Mouse (Mus musculus): Measurements from ENCODE around the gene Krt84.
A peak's percentile ranks its signal among the peaks of the same experiment; 100 is the strongest.
"Not testable (repeated sequence)": the region's sequence is repeated elsewhere in the genome, so short reads cannot be mapped to it uniquely, and the experiment has no call there.

Krt84 gene

GRCm38 (mm10) chr15:101532720-101533119, at the start of gene Krt84:
Krt84 (minus strand) TSS chr15:101532820.
- no peak for ATAC-seq (ENCODE audit: low TSS enrichment)

GRCm38 (mm10) chr15:101581701-101582100, 49.1 kb upstream of the Krt84 start:
- ATAC-seq (ENCODE audit: low TSS enrichment), result peak; percentile 67; the same call in 1 of the 2 replicates

- no peak for ATAC-seq (ENCODE audit: low TSS enrichment)
Measured at GRCm38 (mm10) chr15:101575506-101575905, 42.9 kb upstream of the Krt84 start.

- no peak for ATAC-seq (ENCODE audit: low TSS enrichment)
Measured at GRCm38 (mm10) chr15:101573796-101574345, 41.3 kb upstream of the Krt84 start, which contains the start of gene Krt75. Krt75 (minus strand) TSS chr15:101573904.

GRCm38 (mm10) chr15:101567780-101568179, 35.2 kb upstream of the Krt84 start:
- no peak for ATAC-seq (ENCODE audit: low TSS enrichment)

- no peak for ATAC-seq (ENCODE audit: low TSS enrichment)
Measured at GRCm38 (mm10) chr15:101562850-101563249, 30.2 kb upstream of the Krt84 start, which contains the start of gene Krt90. Krt90 (minus strand) TSS chr15:101562950.

GRCm38 (mm10) chr15:101558034-101558646, 25.5 kb upstream of the Krt84 start:
- ATAC-seq (ENCODE audit: low TSS enrichment), result no peak

- ATAC-seq (ENCODE audit: low TSS enrichment), result peak; percentile 34; the same call in 1 of the 2 replicates
Measured at GRCm38 (mm10) chr15:101553169-101553568, 20.5 kb upstream of the Krt84 start.

GRCm38 (mm10) chr15:101552188-101552587, 19.6 kb upstream of the Krt84 start:
- ATAC-seq (ENCODE audit: low TSS enrichment), result peak; percentile 57; the same call in 1 of the 2 replicates

GRCm38 (mm10) chr15:101550567-101550966, 17.9 kb upstream of the Krt84 start, which contains the start of gene Krt82:
Krt82 (minus strand) TSS chr15:101550667.
- no peak for ATAC-seq (ENCODE audit: low TSS enrichment)

GRCm38 (mm10) chr15:101544478-101544877, 11.9 kb upstream of the Krt84 start:
- ATAC-seq (ENCODE audit: low TSS enrichment), result no peak

- ATAC-seq (ENCODE audit: low TSS enrichment), result no peak
Measured at GRCm38 (mm10) chr15:101542543-101542942, 9.9 kb upstream of the Krt84 start.

GRCm38 (mm10) chr15:101538580-101538900, 5.9 kb upstream of the Krt84 start:
- no peak for ATAC-seq (ENCODE audit: low TSS enrichment)

- ATAC-seq (ENCODE audit: low TSS enrichment), result no peak
Measured at GRCm38 (mm10) chr15:101537864-101538579, 5.4 kb upstream of the Krt84 start.

- ATAC-seq (ENCODE audit: low TSS enrichment), result peak; percentile 57; the same call in 1 of the 2 replicates
Measured at GRCm38 (mm10) chr15:101536054-101536850, 3.6 kb upstream of the Krt84 start.

- no peak for ATAC-seq (ENCODE audit: low TSS enrichment)
Measured at GRCm38 (mm10) chr15:101522556-101523232, 9.9 kb downstream of the Krt84 start.

GRCm38 (mm10) chr15:101519792-101520191, 12.8 kb downstream of the Krt84 start:
- peak; percentile 65; the same call in 1 of the 2 replicates for ATAC-seq (ENCODE audit: low TSS enrichment)

GRCm38 (mm10) chr15:101517161-101517560, 15.5 kb downstream of the Krt84 start, which contains the start of gene Gm49425:
Gm49425 (minus strand) TSS chr15:101517261.
- ATAC-seq (ENCODE audit: low TSS enrichment), result not testable (repeated sequence)

GRCm38 (mm10) chr15:101508247-101508646, 24.4 kb downstream of the Krt84 start:
- no peak for ATAC-seq (ENCODE audit: low TSS enrichment)

GRCm38 (mm10) chr15:101506896-101507758, 25.5 kb downstream of the Krt84 start:
- ATAC-seq (ENCODE audit: low TSS enrichment), result no peak

Data from frontal cortex, adult (tissue).